Mouse (Mus musculus): ENCODE measurements around the gene Txnip. TPM values are rescaled to one million over a fixed set of nuclear protein-coding genes. Genes with fewer than 3 reads are reported as not detected.

Txnip gene
- polyA plus RNA-seq, 1 experiment from 2014 or later: 106 TPM

- Histone ChIP-seq H3K4me1 (ENCODE audit: control insufficient read depth, insufficient read depth, low read length) (peaks cover 19% of the 10 kb centered on the region), H3K4me3 (ENCODE audit: low read depth, low read length) (no peak overlapping the region), H3K9me3 (replicated peaks; ENCODE audit: control insufficient read depth, low read length) (no peaks in the 10 kb centered on the region), H3K9ac (ENCODE audit: low read depth, low read length) (no peak overlapping the region), H3K27ac (ENCODE audit: low read depth, low read length) (no peak overlapping the region), H3K27me3 (ENCODE audit: control insufficient read depth, insufficient read depth, low read length) (peaks cover 17% of the 10 kb centered on the region), H3K36me3 (ENCODE audit: control insufficient read depth, insufficient read depth, low read length) (no peaks in the 10 kb centered on the region), H3K4me2 (no peak overlapping the region)
- 50% methylated on average over 9 of the region's 9 CpGs for WGBS (ENCODE audit: insufficient replicate concordance)
- no peak for ATAC-seq (replicated peaks; ENCODE audit: insufficient number of reproducible peaks, low FRiP score, low TSS enrichment)
Measured at GRCm38 (mm10) chr3:96528506-96528905, 29.3 kb upstream of the Txnip start.

DNA sequence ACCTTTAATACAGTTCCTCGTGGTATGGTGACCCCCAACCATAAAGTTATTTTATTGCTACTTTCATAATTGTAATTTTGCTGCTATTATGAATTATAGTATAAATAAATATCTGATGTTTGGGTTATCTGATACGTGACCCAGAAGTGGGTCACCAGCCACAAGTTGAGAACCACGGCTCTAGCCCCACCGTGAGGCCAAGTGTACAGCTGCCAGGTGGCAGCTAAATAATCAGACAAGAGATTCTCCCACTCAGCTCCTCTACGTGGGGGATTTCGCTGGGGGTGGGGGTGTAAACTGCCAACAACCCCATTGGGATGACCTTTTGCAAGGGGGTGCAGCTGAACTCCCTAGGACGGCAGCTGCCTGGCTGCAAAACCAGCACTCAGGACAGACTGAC is 25.7 kb upstream of the Txnip start:
- WGBS (ENCODE audit: insufficient replicate concordance): 47% methylated on average over 7 of the region's 7 CpGs
- H3K27ac ChIP-seq (ENCODE audit: low read depth, low read length): no peak overlapping the region
- peaks cover 12% of the 10 kb centered on the region for H3K27me3 ChIP-seq (ENCODE audit: control insufficient read depth, insufficient read depth, low read length)

GRCm38 (mm10) chr3:96534300-96534699 is 23.5 kb upstream of the Txnip start:
- H3K27me3 ChIP-seq (ENCODE audit: control insufficient read depth, insufficient read depth, low read length): no peaks in the 10 kb centered on the region
- no peaks in the 10 kb centered on the region for H3K36me3 ChIP-seq (ENCODE audit: control insufficient read depth, insufficient read depth, low read length)
- WGBS (ENCODE audit: insufficient replicate concordance): 50% methylated on average over 2 of the region's 2 CpGs
- no peak overlapping the region for H3K27ac ChIP-seq (ENCODE audit: low read depth, low read length)
- no peak overlapping the region for H3K4me2 ChIP-seq
- H3K4me3 ChIP-seq (ENCODE audit: low read depth, low read length): no peak overlapping the region
- no peaks in the 10 kb centered on the region for H3K9me3 ChIP-seq (replicated peaks; ENCODE audit: control insufficient read depth, low read length)
- no peak overlapping the region for H3K9ac ChIP-seq (ENCODE audit: low read depth, low read length)
- H3K4me1 ChIP-seq (ENCODE audit: control insufficient read depth, insufficient read depth, low read length): no peaks in the 10 kb centered on the region
- ATAC-seq (replicated peaks; ENCODE audit: insufficient number of reproducible peaks, low FRiP score, low TSS enrichment): no peak

More for the DNA sequence above, 25.7 kb upstream of the Txnip start:
- no peak overlapping the region for H3K4me3 ChIP-seq (ENCODE audit: low read depth, low read length)
- H3K36me3 ChIP-seq (ENCODE audit: control insufficient read depth, insufficient read depth, low read length): no peaks in the 10 kb centered on the region
- no peak overlapping the region for H3K9ac ChIP-seq (ENCODE audit: low read depth, low read length)
- ATAC-seq (replicated peaks; ENCODE audit: insufficient number of reproducible peaks, low FRiP score, low TSS enrichment): no peak
- H3K4me2 ChIP-seq: no peak overlapping the region
- H3K4me1 ChIP-seq (ENCODE audit: control insufficient read depth, insufficient read depth, low read length): peaks cover 6% of the 10 kb centered on the region; the same call in 1 of the 2 replicates
- no peaks in the 10 kb centered on the region for H3K9me3 ChIP-seq (replicated peaks; ENCODE audit: control insufficient read depth, low read length)

- Histone ChIP-seq H3K4me3 (ENCODE audit: low read depth, low read length) (no peak overlapping the region), H3K4me1 (ENCODE audit: control insufficient read depth, insufficient read depth, low read length) (no peaks in the 10 kb centered on the region), H3K36me3 (ENCODE audit: control insufficient read depth, insufficient read depth, low read length) (no peaks in the 10 kb centered on the region), H3K9me3 (replicated peaks; ENCODE audit: control insufficient read depth, low read length) (no peaks in the 10 kb centered on the region), H3K27ac (ENCODE audit: low read depth, low read length) (no peak overlapping the region), H3K4me2 (no peak overlapping the region), H3K27me3 (ENCODE audit: control insufficient read depth, insufficient read depth, low read length) (peaks cover 5% of the 10 kb centered on the region; the same call in 1 of the 2 replicates), H3K9ac (ENCODE audit: low read depth, low read length) (no peak overlapping the region)
- WGBS (ENCODE audit: insufficient replicate concordance): 67% methylated on average over 2 of the region's 2 CpGs
- ATAC-seq (replicated peaks; ENCODE audit: insufficient number of reproducible peaks, low FRiP score, low TSS enrichment): no peak
Measured at GRCm38 (mm10) chr3:96539316-96539715, 18.4 kb upstream of the Txnip start.

GRCm38 (mm10) chr3:96540740-96541139 is 17.0 kb upstream of the Txnip start:
- 40% methylated on average over 6 of the region's 6 CpGs for WGBS (ENCODE audit: insufficient replicate concordance)
- peaks cover 5% of the 10 kb centered on the region; the same call in 1 of the 2 replicates for H3K27me3 ChIP-seq (ENCODE audit: control insufficient read depth, insufficient read depth, low read length)
- H3K36me3 ChIP-seq (ENCODE audit: control insufficient read depth, insufficient read depth, low read length): no peaks in the 10 kb centered on the region
- ATAC-seq (replicated peaks; ENCODE audit: insufficient number of reproducible peaks, low FRiP score, low TSS enrichment): no peak
- H3K27ac ChIP-seq (ENCODE audit: low read depth, low read length): no peak overlapping the region
- H3K9ac ChIP-seq (ENCODE audit: low read depth, low read length): no peak overlapping the region
- no peak overlapping the region for H3K4me3 ChIP-seq (ENCODE audit: low read depth, low read length)
- H3K4me1 ChIP-seq (ENCODE audit: control insufficient read depth, insufficient read depth, low read length): no peaks in the 10 kb centered on the region
- no peaks in the 10 kb centered on the region for H3K9me3 ChIP-seq (replicated peaks; ENCODE audit: control insufficient read depth, low read length)
- no peak overlapping the region for H3K4me2 ChIP-seq

DNA sequence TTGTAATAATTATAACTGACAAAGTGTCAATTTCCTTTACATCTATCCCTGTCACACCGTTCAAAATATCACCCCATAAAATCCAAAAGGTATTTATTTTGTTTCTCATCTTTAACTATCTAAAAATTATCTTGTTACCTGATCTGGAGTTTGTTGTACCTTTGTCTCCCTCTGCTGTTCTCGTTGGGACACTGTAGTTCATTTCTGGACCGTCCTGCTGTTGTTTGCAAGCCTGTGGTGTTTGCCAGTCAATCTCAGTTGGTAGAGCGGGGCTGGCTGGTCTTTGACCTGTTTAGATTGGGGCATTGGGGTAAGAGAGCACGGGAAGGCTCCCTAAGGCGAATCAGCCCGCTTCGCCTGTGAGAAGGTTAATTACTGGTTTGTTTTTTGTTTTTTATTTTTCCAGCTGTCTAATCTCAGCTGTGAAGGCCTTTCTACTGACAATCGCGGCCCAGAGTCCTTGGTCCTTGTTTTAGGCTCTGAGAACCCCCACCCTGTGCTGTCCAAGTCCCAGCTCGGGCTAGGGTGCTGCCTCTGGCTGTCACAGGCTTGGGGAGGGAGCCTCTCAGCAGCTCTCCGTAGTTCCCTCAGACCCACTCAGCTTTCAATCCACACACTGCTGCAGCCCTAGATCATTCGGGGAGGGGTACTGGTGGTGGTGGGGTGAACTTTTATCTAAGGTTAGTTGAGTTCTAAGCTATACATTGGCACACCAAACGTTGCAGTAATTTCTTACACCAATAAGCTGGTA is 16.3 kb upstream of the Txnip start:
- Histone ChIP-seq H3K4me2 (no peak overlapping the region), H3K36me3 (ENCODE audit: control insufficient read depth, insufficient read depth, low read length) (no peaks in the 10 kb centered on the region), H3K9ac (ENCODE audit: low read depth, low read length) (no peak overlapping the region), H3K4me1 (ENCODE audit: control insufficient read depth, insufficient read depth, low read length) (no peaks in the 10 kb centered on the region), H3K27me3 (ENCODE audit: control insufficient read depth, insufficient read depth, low read length) (peaks cover 5% of the 10 kb centered on the region; the same call in 1 of the 2 replicates), H3K9me3 (replicated peaks; ENCODE audit: control insufficient read depth, low read length) (no peaks in the 10 kb centered on the region), H3K4me3 (ENCODE audit: low read depth, low read length) (no peak overlapping the region), H3K27ac (ENCODE audit: low read depth, low read length) (no peak overlapping the region)
- WGBS (ENCODE audit: insufficient replicate concordance): 18% methylated on average over 14 of the region's 14 CpGs
- no peak for ATAC-seq (replicated peaks; ENCODE audit: insufficient number of reproducible peaks, low FRiP score, low TSS enrichment)

DNA sequence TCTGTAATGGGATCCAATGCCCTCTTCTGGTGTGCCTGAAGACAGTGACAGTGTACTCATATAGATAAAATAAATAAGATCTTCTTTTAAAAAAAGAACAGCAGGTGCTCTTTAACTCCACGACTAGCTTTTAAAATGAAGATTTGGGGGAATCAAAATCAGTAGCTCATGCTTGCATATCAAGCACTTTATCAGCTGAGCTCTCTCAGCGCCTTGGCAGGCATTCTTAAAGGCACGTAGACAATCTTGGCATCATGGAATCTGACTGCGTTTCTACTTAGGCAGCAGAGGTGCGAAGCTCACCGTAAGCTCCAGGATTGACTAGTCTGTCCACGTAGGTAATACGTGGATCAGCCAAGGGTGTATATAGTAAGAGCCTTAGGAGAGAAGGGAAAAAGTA is 15.2 kb upstream of the Txnip start:
- 69% methylated on average over 8 of the region's 8 CpGs for WGBS (ENCODE audit: insufficient replicate concordance)
- no peaks in the 10 kb centered on the region for H3K36me3 ChIP-seq (ENCODE audit: control insufficient read depth, insufficient read depth, low read length)
- no peaks in the 10 kb centered on the region for H3K9me3 ChIP-seq (replicated peaks; ENCODE audit: control insufficient read depth, low read length)
- no peak overlapping the region for H3K4me2 ChIP-seq
- H3K4me1 ChIP-seq (ENCODE audit: control insufficient read depth, insufficient read depth, low read length): no peaks in the 10 kb centered on the region
- no peak overlapping the region for H3K27ac ChIP-seq (ENCODE audit: low read depth, low read length)
- no peak for ATAC-seq (replicated peaks; ENCODE audit: insufficient number of reproducible peaks, low FRiP score, low TSS enrichment)
- no peak overlapping the region for H3K4me3 ChIP-seq (ENCODE audit: low read depth, low read length)
- peaks cover 5% of the 10 kb centered on the region; the same call in 1 of the 2 replicates for H3K27me3 ChIP-seq (ENCODE audit: control insufficient read depth, insufficient read depth, low read length)
- no peak overlapping the region for H3K9ac ChIP-seq (ENCODE audit: low read depth, low read length)

DNA sequence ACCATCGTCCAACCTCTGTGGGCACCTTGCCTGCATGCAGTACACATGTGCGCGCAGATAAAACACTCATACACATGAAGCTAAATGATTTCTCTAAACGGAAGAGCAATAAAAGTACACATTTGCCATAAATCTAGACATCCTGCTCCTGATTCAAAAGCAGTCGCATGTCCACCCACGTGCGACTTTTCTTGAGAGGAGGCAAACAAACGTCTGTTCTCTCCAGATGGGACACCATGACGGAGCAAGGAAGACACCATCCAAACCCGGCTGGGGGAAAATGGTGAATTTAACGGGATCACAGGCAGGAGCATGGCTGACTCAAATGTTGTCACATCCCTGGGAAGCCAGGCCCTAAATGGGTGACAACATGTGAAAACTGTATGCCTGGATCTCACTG is 14.4 kb upstream of the Txnip start:
- H3K4me1 ChIP-seq (ENCODE audit: control insufficient read depth, insufficient read depth, low read length): no peaks in the 10 kb centered on the region
- no peak overlapping the region for H3K4me2 ChIP-seq
- H3K36me3 ChIP-seq (ENCODE audit: control insufficient read depth, insufficient read depth, low read length): no peaks in the 10 kb centered on the region
- H3K9me3 ChIP-seq (replicated peaks; ENCODE audit: control insufficient read depth, low read length): no peaks in the 10 kb centered on the region
- no peak overlapping the region for H3K9ac ChIP-seq (ENCODE audit: low read depth, low read length)
- peaks cover 5% of the 10 kb centered on the region; the same call in 1 of the 2 replicates for H3K27me3 ChIP-seq (ENCODE audit: control insufficient read depth, insufficient read depth, low read length)
- H3K27ac ChIP-seq (ENCODE audit: low read depth, low read length): no peak overlapping the region
- ATAC-seq (replicated peaks; ENCODE audit: insufficient number of reproducible peaks, low FRiP score, low TSS enrichment): no peak
- no peak overlapping the region for H3K4me3 ChIP-seq (ENCODE audit: low read depth, low read length)
- 84% methylated on average over 11 of the region's 11 CpGs for whole genome bisulfite sequencing (ENCODE audit: insufficient replicate concordance)

DNA sequence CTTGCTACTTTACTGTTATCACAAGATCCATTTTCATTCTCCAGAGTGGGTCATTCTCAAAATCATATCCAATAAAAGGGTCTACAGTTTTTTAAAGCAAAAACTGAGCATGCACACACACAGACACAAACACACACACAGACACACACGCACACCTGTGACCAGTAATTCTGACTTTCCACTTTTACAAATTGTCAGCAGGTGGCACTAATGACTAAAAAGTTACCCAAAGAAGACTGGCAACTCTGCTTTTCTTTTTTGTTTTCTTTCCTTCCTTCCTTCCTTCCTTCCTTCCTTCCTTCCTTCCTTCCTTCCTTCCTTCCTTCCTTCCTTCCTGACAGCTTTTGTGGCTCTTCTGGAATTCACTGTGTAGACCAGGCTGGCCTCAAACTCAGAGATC is 12.2 kb upstream of the Txnip start:
- 41% methylated on average over 1 of the region's 1 CpGs for WGBS (ENCODE audit: insufficient replicate concordance)
- ATAC-seq (replicated peaks; ENCODE audit: insufficient number of reproducible peaks, low FRiP score, low TSS enrichment): no peak
- Histone ChIP-seq H3K4me2 (no peak overlapping the region), H3K27me3 (ENCODE audit: control insufficient read depth, insufficient read depth, low read length) (peaks cover 5% of the 10 kb centered on the region; the same call in 1 of the 2 replicates), H3K36me3 (ENCODE audit: control insufficient read depth, insufficient read depth, low read length) (no peaks in the 10 kb centered on the region), H3K4me3 (ENCODE audit: low read depth, low read length) (no peak overlapping the region), H3K4me1 (ENCODE audit: control insufficient read depth, insufficient read depth, low read length) (no peaks in the 10 kb centered on the region), H3K9me3 (replicated peaks; ENCODE audit: control insufficient read depth, low read length) (no peaks in the 10 kb centered on the region), H3K9ac (ENCODE audit: low read depth, low read length) (no peak overlapping the region), H3K27ac (ENCODE audit: low read depth, low read length) (no peak overlapping the region)
